Mouse (Mus musculus) intestine, embryonic 15.5 days (tissue): ENCODE data around the gene Lag3. TPM values are rescaled to one million over a fixed set of nuclear protein-coding genes. Genes with fewer than 3 reads are reported as not detected.

Source experiments
- ATAC-seq: fragments of 200-750 bp; cut with Nextera tagmentation; 2 replicates; pipeline ENCODE4 v1.8.0; 2017; ENCODE audit warnings: moderate TSS enrichment, moderate library complexity
- H3K27ac ChIP-seq: fragments of 300-500 bp; sonication (generic); 2 replicates; pipeline ENCODE4 v1.5.1; 2015; ENCODE audit warnings: mild to moderate bottlenecking, inconsistent platforms
- H3K27me3 ChIP-seq: fragments of 300-500 bp; sonication (generic); replicated peaks from 2 replicates; pipeline ENCODE4 v1.6.1; 2015; ENCODE audit warnings: inconsistent platforms
- H3K36me3 ChIP-seq: fragments of 300-500 bp; sonication (generic); 2 replicates; pipeline ENCODE4 v1.6.1; 2015; ENCODE audit warnings: inconsistent platforms
- H3K4me1 ChIP-seq: fragments of 300-500 bp; sonication (generic); replicated peaks from 2 replicates; pipeline ENCODE4 v1.6.1; 2015; ENCODE audit warnings: inconsistent platforms
- H3K4me2 ChIP-seq: fragments of 300-500 bp; sonication (generic); replicated peaks from 2 replicates; pipeline ENCODE4 v1.6.1; 2015; ENCODE audit warnings: mild to moderate bottlenecking, inconsistent platforms
- H3K4me3 ChIP-seq: fragments of 300-500 bp; sonication (generic); replicated peaks from 2 replicates; pipeline ENCODE4 v1.5.1; 2015; ENCODE audit warnings: inconsistent platforms
- H3K9ac ChIP-seq: fragments of 300-500 bp; sonication (generic); 2 replicates; pipeline ENCODE4 v1.6.1; 2015; ENCODE audit warnings: inconsistent platforms
- H3K9me3 ChIP-seq: fragments of 300-500 bp; sonication (generic); 2 replicates; pipeline ENCODE4 v1.6.1; 2016; ENCODE audit warnings: inconsistent platforms
- WGBS: fragments of 180-500 bp; shearing (Covaris S2); methylation state at CpG from one replicate; pipeline ENCODE4 v1.1.7; 2015; 5-methylcytosine and 5-hydroxymethylcytosine counted together
- polyA plus RNA-seq: library from polyadenylated mRNA; unstranded; fragments of >200 nt; fragmentation: Nextera tagmentation; extraction: Ambion mirVana; gene quantifications from 2 replicates; pipeline ENCODE4 v1.2.1, GENCODE M21; 2015

Lag3 gene
- polyA plus RNA-seq = 2.2 and 2.9 TPM in 2 replicates

DNA sequence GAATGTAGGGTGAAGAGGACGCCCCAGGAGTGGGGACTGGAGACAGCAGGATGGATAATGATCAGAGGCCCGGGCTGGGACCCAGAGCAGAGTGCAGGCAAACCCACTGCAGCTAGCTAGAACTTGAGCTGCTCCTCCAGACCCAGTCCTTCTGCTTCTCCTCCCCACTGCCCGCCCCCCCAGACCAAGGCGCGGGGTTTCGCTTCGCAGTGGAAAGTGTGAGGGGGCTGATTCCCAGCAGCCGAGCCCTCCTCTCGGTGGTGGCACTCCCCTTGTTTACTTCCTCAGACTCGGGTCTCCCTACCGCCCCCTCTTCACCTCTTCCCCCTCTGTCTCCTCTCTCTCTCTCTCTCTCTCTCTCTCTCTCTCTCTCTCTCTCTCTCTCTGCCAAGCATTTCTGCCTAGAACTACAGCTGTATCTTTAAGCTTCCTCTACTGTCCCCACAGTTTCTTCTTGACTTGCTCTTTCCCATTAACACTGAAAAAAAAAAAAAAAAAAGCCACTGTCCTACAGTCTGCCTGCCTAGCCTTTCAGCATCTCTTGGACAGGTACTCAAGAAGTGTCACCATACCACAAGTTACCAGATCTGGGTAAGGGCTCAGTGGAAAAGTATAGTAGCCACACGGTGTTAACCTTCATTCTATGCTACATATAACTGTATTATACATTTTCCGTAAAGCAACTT is at the start of gene Lag3:
Gene Lag3 (minus strand): TSS at position 173 of the 686 bp plus-strand sequence.
- 26% methylated on average over 13 of the region's 13 CpGs for WGBS
- Histone ChIP-seq H3K9ac (no peak within 1 kb of the TSS), H3K4me3 (no peak within 1 kb of the TSS), H3K27ac (no peak within 1 kb of the TSS), H3K9me3 (no peaks in the 10 kb centered on the region), H3K4me1 (peaks cover 38% of the 10 kb centered on the region), H3K27me3 (0 out of 2 replicates have a peak, but pooled peaks cover 6% of the 10 kb centered on the region), H3K36me3 (peaks cover 13% of the 10 kb centered on the region), H3K4me2 (peak within 1 kb of the TSS; percentile 34)
- ATAC-seq = no peak

DNA sequence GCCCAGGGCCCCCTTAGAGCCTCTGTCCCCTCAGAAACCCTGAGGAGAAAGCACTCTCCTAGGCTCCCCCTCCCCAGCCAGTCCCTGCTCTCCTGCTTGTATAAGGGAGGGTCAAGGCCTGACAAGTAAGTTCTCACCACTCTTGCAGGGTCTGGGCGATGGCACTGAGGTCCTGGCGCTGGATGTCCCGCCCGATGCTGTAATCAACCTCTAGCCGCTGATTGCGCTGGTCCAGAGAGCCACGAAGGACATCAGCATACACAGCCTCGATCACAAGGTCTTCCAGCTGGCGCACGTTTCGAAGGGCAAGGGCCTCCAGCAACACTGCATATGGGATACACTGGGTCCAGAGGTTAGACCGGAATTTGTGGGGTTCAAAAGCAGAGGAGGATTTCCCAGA is 49.5 kb upstream of the Lag3 start:
- 91% methylated on average over 12 of the region's 12 CpGs for WGBS
- H3K36me3 ChIP-seq = peaks cover 27% of the 10 kb centered on the region

DNA sequence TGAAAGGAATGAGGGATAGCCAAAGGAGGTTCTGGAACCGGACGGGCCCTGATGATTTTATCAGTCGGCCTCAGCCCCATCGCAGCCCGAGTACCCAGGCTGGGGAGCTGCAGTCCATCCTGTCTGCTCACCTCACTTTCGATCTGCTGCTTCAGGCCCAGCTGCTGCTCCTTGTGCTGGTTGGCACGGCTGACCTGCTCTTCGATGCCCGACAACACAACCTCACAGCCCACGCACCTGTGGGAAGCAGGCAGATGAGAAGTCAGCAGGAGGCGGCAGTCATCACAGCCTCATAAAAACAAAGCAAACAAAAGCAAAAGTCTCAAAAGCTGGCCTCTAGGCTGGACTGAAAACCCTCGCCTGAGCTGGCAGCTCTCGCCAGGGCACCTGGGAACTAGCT is 48.5 kb upstream of the Lag3 start:
- no peaks in the 10 kb centered on the region for H3K27me3 ChIP-seq
- H3K27ac ChIP-seq = no peak overlapping the region
- peaks cover 5% of the 10 kb centered on the region for H3K4me1 ChIP-seq
- no peak overlapping the region for H3K9ac ChIP-seq
- ATAC-seq = no peak
- H3K4me3 ChIP-seq = no peak overlapping the region
- peaks cover 31% of the 10 kb centered on the region for H3K36me3 ChIP-seq
- 89% methylated on average over 13 of the region's 13 CpGs for WGBS
- no peaks in the 10 kb centered on the region for H3K9me3 ChIP-seq
- H3K4me2 ChIP-seq = no peak overlapping the region

More for the DNA sequence above, 49.5 kb upstream of the Lag3 start:
- H3K27ac ChIP-seq = no peak overlapping the region
- H3K4me1 ChIP-seq = peaks cover 6% of the 10 kb centered on the region
- ATAC-seq = no peak
- no peak overlapping the region for H3K4me3 ChIP-seq
- no peaks in the 10 kb centered on the region for H3K27me3 ChIP-seq
- H3K4me2 ChIP-seq = no peak overlapping the region
- no peak overlapping the region for H3K9ac ChIP-seq
- no peaks in the 10 kb centered on the region for H3K9me3 ChIP-seq

DNA sequence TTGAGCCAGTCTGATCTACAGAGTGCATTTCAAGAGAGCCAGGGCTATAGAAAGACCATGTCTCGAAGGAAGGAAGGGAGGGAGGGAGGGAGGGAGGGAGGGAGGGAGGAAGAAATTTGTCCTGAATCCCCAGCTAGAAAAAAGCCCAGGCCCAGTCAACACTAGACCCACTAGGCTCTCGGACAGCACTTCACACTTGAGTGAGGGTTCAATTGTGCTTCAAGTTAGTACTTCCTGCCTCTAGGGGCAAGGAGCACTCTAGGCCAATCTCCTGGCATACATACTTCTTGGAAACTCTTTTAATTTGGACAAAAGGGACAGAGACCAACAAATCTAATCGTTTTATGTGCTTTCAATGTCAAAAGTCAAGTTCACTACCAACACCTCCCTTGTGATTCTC is 46.6 kb upstream of the Lag3 start:
- H3K27me3 ChIP-seq = no peaks in the 10 kb centered on the region
- no peak for ATAC-seq
- H3K4me2 ChIP-seq = no peak overlapping the region
- H3K4me1 ChIP-seq = no peaks in the 10 kb centered on the region
- H3K9me3 ChIP-seq = no peaks in the 10 kb centered on the region
- H3K27ac ChIP-seq = no peak overlapping the region
- no peak overlapping the region for H3K9ac ChIP-seq
- WGBS = 77% methylated on average over 3 of the region's 3 CpGs
- H3K4me3 ChIP-seq = no peak overlapping the region
- H3K36me3 ChIP-seq = peaks cover 31% of the 10 kb centered on the region

DNA sequence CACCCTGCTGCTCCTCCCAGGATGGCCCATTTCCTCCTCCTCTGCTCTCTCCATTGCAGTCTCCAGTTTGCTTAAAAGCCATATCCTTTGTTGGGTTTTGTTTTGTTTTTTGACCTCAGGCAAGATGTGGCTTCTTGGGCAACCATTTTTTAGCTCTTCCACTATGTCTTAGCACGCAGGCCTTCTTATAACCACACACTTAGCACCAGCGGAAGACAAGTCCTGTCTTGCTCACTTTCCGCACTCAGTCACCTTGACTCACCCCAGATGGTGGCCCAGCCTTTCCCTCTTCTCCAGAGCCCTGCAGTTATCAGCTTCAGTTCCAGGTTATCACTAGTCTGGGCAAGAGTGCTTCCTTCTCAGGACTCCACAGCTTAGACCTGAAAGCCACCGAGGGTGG is 43.7 kb upstream of the Lag3 start:
- Histone ChIP-seq H3K9me3 (no peaks in the 10 kb centered on the region), H3K4me1 (no peaks in the 10 kb centered on the region), H3K4me2 (no peak overlapping the region), H3K27me3 (no peaks in the 10 kb centered on the region), H3K36me3 (peaks cover 23% of the 10 kb centered on the region), H3K9ac (no peak overlapping the region), H3K27ac (no peak overlapping the region), H3K4me3 (no peak overlapping the region)
- no peak for ATAC-seq
- 96% methylated on average over 4 of the region's 4 CpGs for WGBS

DNA sequence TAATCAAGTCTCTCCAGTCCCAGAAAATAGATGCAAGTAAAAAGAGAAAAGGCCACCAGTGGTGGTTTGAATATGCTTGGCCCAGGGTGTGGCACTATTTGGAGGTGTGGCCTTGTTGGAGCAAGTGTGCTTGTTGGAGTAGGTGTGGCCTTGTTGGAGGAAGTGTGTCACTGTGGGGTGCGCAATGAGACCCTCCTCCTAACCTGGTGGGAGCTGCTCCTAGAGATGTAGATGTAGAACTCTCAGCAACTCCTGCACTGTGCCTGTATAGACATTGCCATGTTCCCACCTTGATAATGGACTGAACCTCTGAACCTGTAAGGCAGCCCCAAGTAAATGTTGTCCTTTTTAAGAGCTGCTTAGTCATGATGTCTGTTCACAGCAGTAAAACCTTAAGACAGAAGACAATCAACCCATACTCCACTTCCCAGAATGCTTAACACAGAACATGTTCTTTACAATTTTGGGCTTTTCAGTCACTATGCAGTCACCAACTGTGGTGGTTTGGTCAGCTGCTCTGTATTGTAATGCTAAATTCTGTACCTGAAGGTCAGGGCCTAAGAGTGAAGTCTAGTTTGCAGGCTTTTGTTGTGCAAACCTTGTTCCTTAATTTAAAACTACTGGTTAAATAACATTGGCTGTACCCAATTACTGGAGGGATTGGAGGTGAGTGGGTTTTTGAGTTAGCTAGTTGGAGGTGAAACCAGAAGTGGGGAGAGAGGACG is 42.6 kb upstream of the Lag3 start:
- no peak overlapping the region for H3K27ac ChIP-seq
- no peaks in the 10 kb centered on the region for H3K9me3 ChIP-seq
- no peak overlapping the region for H3K4me3 ChIP-seq
- H3K4me1 ChIP-seq = no peaks in the 10 kb centered on the region
- H3K4me2 ChIP-seq = no peak overlapping the region
- ATAC-seq = no peak
- 88% methylated on average over 2 of the region's 2 CpGs for WGBS
- no peak overlapping the region for H3K9ac ChIP-seq
- no peaks in the 10 kb centered on the region for H3K27me3 ChIP-seq
- H3K36me3 ChIP-seq = peaks cover 13% of the 10 kb centered on the region

DNA sequence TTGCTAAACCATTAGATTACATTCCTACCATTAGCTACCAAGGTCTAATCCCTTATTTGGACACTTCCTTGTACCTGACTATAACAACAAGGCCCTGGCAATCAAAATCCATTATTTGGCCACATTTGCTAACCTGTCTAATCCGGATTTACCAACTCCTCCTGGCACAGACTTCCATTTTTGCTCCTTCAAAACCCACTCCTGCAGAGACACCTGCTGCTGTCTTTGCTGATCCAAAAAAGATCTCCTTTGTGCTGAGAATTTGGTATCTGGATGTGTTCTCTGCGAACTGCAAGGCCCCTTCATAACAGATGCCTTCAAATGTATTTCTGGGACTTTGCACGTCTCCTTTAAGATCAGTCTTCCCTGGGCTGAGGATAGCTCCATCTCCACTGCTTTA is 32.0 kb upstream of the Lag3 start:
- H3K9ac ChIP-seq = no peak overlapping the region
- no peaks in the 10 kb centered on the region for H3K4me1 ChIP-seq
- H3K36me3 ChIP-seq = peaks cover 5% of the 10 kb centered on the region; the same call in 1 of the 2 replicates
- no peak overlapping the region for H3K4me2 ChIP-seq
- no peaks in the 10 kb centered on the region for H3K9me3 ChIP-seq
- H3K4me3 ChIP-seq = no peak overlapping the region
- no peaks in the 10 kb centered on the region for H3K27me3 ChIP-seq
- 87% methylated on average over 3 of the region's 3 CpGs for WGBS
- H3K27ac ChIP-seq = no peak overlapping the region
- no peak for ATAC-seq

DNA sequence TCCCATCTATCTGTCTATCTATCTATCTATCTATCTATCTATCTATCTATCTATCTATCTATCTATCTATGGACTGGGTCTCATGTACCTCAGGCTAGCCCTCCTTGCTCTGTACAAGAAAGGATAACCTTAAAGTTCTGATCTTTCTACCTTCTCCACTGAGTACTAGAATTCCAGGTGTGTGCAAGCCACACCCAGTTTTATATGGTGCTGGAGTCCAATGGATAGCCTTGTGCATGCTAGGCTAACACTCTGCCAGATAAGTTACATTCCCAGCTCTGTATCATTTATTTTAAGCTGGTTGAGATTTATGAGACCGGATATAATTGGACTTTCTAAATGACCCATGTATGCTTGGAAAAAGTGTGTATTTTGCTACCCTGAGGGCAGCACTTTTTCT is 30.2 kb upstream of the Lag3 start:
- H3K4me3 ChIP-seq = no peak overlapping the region
- no peak overlapping the region for H3K27ac ChIP-seq
- WGBS = 84% methylated on average over 1 of the region's 1 CpGs
- no peaks in the 10 kb centered on the region for H3K4me1 ChIP-seq
- no peak overlapping the region for H3K9ac ChIP-seq
- ATAC-seq = peak; percentile 87
- H3K9me3 ChIP-seq = no peaks in the 10 kb centered on the region
- H3K4me2 ChIP-seq = no peak overlapping the region
- H3K36me3 ChIP-seq = peaks cover 12% of the 10 kb centered on the region
- no peaks in the 10 kb centered on the region for H3K27me3 ChIP-seq

DNA sequence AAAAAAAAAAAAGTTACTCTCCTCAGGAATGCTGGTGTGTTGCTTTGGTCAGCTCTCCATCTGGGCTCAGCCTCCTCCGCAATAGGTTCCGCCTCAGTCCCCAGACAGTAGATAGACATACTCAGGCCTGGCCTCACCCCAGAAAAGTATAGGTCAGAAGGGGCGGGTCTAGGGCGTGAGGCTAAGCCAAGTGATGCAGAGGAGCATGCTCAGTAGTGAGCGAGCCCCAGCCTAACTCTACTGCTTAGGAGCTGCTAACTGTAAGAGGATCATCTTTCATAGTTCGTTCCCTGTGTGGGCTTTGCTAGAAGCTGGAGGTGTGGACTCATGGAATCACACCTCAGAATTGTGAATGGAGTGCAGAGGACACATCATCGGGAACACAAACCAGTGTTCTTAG is 27.0 kb upstream of the Lag3 start:
- Histone ChIP-seq H3K27ac (no peak overlapping the region), H3K27me3 (no peaks in the 10 kb centered on the region), H3K9me3 (no peaks in the 10 kb centered on the region), H3K9ac (no peak overlapping the region), H3K4me2 (no peak overlapping the region), H3K4me1 (peaks cover 5% of the 10 kb centered on the region; the same call in 1 of the 2 replicates), H3K4me3 (no peak overlapping the region), H3K36me3 (peaks cover 28% of the 10 kb centered on the region)
- 94% methylated on average over 7 of the region's 7 CpGs for WGBS
- 0 out of 2 replicates have a peak, but pooled peaks have one; percentile 23 for ATAC-seq

DNA sequence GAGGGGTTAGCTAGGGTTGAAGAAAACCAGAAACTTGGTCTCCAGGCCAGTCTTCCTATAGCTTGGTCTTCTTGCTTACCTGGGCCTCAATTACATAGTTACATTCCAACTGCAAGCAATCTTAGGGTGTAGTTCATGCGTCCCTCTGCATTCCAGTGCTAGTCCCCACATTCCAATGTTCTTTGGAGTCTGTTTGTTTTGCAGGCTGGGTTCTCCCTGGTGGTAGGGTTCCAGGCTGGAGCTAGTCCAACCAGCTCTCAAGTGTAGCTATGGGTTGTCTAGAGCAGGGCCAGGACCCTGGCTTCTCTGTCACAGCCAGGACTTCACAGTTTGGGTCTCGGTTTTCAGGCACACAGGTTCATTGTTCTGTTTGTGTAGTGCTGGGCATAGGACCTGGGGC is 26.0 kb upstream of the Lag3 start:
- Histone ChIP-seq H3K4me2 (no peak overlapping the region), H3K9ac (no peak overlapping the region), H3K4me1 (peaks cover 11% of the 10 kb centered on the region), H3K27ac (no peak overlapping the region), H3K4me3 (no peak overlapping the region), H3K27me3 (no peaks in the 10 kb centered on the region), H3K36me3 (peaks cover 28% of the 10 kb centered on the region), H3K9me3 (no peaks in the 10 kb centered on the region)
- WGBS = 76% methylated on average over 2 of the region's 2 CpGs
- no peak for ATAC-seq

DNA sequence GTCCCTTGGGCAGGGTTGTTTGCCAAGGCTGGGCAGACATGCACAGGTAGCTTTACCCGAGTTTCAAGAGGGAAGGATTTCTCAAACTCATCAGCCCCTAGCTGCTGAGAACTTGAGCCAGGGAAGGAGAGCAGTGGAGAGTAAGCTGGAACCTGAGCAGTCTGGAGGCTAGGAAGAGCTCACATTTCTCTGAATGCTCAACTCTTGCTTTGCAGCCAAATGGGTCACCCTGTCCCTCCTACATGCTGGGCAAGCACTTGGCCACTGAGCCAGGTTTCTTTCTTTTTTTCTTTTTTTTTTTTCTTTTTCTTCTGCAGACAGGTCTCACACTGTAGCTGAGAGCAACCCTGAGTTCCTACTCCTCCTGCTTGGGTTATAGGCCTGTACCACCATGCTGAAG is 25.2 kb upstream of the Lag3 start:
- Histone ChIP-seq H3K27ac (no peak overlapping the region), H3K4me1 (peaks cover 15% of the 10 kb centered on the region), H3K9ac (no peak overlapping the region), H3K9me3 (no peaks in the 10 kb centered on the region), H3K27me3 (no peaks in the 10 kb centered on the region), H3K36me3 (peaks cover 28% of the 10 kb centered on the region), H3K4me3 (no peak overlapping the region), H3K4me2 (no peak overlapping the region)
- no peak for ATAC-seq
- 86% methylated on average over 1 of the region's 1 CpGs for WGBS

DNA sequence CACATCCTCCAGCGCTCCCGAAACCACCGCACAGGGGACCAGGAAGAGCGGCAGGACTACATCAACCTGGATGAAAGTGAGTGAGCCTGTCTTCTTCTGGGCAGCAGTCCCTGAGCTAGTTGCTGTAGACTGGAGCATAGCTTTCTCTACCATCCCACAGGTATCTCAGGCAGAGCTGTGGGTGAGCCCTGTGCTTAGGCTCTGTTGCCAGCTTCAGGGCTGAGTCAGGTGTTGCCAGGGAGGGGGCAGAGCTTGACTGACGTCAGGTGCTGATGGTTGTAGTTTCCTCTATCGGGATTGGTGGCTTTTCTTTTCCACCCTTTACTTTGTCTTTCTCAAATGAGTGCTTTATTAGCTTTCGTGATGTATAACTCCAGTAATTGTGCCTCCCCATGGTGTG is 23.2 kb upstream of the Lag3 start:
- H3K9ac ChIP-seq = no peak overlapping the region
- H3K36me3 ChIP-seq = peaks cover 28% of the 10 kb centered on the region
- no peak overlapping the region for H3K4me2 ChIP-seq
- ATAC-seq = no peak
- peaks cover 21% of the 10 kb centered on the region for H3K4me1 ChIP-seq
- no peaks in the 10 kb centered on the region for H3K27me3 ChIP-seq
- H3K9me3 ChIP-seq = no peaks in the 10 kb centered on the region
- 89% methylated on average over 7 of the region's 7 CpGs for WGBS
- H3K27ac ChIP-seq = no peak overlapping the region
- no peak overlapping the region for H3K4me3 ChIP-seq

DNA sequence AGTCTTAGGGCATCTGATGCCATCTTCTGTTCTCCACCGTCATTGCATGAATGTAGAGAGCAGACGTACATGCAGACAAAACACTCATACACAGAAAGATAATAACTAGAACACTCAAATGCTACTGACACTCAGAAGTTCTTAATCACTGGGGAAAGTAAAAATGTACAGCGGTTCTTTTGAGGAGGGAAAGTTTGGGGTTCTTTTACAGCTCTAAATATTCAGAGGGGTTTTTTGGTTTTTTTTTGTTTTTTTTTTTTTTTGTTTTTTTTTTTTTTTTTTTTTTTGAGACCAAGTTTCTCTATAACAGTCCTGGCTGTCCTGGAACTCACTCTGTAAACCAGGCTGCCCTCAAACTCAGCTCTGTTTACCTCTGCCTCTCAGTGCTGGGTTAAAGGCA is 21.6 kb upstream of the Lag3 start:
- Histone ChIP-seq H3K9ac (no peak overlapping the region), H3K4me1 (peaks cover 21% of the 10 kb centered on the region), H3K4me2 (peak overlapping the region; percentile 78; the same call in 1 of the 2 replicates), H3K27me3 (no peaks in the 10 kb centered on the region), H3K9me3 (no peaks in the 10 kb centered on the region), H3K4me3 (no peak overlapping the region; the same call in 1 of the 2 replicates), H3K27ac (no peak overlapping the region), H3K36me3 (peaks cover 24% of the 10 kb centered on the region)
- no peak for ATAC-seq
- 87% methylated on average over 3 of the region's 3 CpGs for WGBS
